Mouse (Mus musculus) fibroblast of lung, adult 2 months (primary cell): ENCODE measurements around the gene Nr1i2.
A peak's percentile ranks its signal among the peaks of the same experiment; 100 is the strongest.
"Not testable (repeated sequence)": the region's sequence is repeated elsewhere in the genome, so short reads cannot be mapped to it uniquely, and the experiment has no call there.

ENCODE experiments used
- DNase-seq: peaks from one replicate; pipeline ENCODE4 v3.0.0-alpha.2; 2011; ENCODE audit warnings: low read depth

Gene Nr1i2

DNA sequence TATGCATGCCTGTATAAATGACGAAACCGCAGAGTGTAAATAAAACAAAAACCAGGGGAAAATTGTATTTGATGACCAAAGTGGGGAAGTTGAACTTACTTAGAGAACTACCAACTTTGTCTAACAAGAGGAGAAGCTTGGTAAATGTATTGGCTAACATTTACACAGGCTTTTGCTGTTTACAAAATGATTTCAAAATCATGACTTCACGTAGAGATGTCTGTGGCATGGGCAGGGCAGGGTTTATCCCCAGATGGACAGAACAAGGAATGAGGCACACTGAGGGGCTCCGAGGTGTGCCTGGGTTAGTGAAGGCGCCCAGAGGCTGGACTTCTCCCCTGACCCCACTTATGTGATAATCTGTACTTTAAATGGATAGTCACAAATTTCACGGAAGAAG lies 7.3 kb downstream of the Nr1i2 start:
- no peak for DNase-seq

DNA sequence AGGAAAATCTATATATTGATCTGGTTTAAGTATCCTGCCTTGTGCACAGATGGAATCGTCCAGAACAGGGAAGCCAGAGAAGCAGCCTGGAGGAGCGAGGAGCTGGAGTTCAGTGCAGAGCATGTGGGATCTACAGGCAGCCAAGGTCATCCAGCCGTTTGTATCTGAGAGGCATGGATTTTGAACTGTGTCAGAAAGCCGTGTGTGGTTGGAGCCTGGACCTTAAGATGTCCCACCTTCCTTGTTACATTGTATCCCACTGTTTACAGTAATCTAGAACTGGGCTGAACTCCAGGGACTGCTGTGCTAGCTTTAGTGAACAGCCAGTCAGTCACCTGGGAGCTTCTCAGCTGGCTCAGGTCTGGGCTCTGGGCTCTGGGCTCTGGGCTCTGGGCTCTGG lies 8.1 kb downstream of the Nr1i2 start:
- no peak for DNase-seq

DNA sequence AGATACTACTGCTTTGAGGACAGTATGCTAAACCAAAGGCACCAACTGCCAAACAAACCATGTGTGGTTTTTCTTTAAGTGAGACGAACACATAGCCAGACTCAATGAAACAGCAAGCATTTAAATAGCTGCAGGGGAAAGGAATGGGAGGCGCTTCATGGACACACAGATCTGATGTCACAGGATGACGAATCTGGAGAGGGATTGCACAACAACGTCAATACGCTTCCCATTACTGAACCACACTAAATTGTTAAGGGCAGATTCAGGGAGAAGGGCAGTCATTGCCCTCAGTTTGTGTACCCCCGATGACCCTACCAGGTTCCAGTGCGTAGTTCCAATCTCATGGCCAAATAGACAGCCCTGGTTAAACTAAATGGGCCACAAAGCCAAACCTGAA lies 8.8 kb downstream of the Nr1i2 start:
- no peak for DNase-seq

DNA sequence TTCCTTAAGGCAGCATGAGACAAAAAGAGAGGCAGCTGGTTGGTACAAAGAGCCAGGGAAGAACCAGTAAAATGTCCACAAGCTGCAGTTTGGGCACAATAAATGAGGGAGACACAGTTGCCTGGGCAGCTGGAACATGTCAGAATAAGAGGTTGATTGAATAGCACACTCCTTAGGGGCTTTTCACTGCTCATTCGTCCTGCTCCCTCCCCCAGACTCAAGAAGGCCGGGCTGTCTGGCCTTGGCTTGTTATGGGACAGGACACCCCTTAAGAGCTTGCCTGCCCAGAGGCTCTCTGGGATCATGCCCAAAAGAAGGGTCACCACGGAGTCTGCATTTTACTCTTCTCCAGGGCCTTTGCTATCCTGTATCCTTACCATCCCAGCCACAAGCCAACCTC lies 11.3 kb downstream of the Nr1i2 start:
- no peak for DNase-seq

DNA sequence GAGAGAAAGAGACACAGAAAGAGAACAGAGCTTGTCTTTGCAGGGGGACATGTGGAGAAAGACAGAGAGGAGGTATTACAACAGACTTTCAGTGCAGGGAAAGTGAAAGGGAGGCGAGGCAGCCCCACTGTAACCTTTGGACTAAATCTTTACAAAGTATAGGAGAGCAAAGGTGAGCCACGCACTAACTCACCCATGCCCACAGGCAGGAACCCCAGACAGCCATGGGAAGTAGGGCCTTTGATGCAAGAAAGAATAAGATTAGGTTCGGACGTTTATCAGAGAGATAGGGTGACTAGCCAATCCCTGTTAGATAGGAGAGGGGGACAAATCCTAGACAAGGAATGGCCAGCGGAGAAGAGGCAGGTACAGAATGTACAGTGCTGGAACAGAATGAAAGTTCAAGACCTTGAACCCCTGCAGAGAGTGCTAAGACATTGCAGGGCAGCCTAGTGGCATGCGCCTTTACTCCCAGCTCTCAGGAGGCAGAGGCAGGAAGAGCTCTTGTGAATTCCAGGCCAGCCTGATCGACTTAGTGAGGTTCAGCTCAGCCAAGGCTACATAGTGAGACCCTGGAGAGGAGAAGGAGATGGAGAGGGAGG lies 12.0 kb downstream of the Nr1i2 start:
- no peak for DNase-seq

DNA sequence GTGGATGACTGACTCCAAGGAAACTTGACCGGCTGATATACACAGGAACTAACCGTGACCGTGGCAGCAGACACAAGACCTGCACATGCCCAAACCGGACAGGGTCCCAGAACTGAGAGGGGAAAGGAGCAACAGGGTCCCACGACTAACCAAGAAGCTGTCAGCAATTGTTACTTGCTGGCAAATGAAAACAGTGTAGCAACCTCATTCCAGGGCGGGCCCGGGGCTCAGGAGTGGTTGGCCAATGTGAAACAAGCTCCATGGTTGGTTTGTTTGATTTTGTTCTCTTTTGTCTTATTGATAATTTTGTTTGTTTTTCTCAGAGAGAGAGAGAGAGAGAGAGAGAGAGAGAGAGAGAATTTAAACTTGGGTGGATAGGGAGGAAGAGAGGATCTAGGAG lies 13.7 kb downstream of the Nr1i2 start:
- no peak for DNase-seq

DNA sequence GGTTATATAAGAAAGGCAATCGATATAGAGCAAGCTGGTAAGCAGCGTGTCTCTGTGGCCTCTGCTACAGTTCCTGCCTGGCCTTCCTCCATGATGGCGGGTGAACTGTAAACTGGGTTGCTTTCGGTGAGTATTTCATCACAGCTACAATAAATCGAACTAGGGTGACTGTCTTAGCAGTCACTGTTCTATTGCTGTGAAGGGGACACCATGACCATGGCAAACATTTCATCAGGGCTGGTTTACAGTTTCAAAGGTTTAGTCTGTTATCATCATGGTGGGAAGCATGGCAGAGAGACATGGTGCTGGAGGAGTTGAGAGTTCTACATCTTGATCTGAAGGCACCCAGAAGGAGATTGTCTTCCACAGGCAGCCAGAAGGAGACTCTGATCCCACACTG lies 14.8 kb downstream of the Nr1i2 start:
- DNase-seq, result no peak

DNA sequence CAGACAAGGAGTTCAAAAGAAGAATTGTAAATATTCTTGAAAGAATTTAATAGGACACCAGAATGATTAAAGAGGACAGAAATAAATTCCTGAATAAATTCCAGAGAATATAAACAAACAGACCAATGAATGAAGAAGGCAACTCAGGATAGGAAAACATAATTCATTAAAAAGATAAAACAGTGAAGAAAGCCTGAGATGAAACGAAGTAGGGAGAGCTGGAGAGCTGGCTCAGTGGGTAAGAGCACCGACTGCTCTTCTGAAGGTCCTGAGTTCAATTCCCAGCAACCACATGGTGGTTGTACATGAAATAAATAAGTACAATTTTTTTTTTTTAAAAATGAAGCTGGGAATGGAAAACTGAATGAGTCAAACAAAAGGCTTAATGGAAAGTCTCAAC lies 19.9 kb downstream of the Nr1i2 start:
- DNase-seq, result no peak

DNA sequence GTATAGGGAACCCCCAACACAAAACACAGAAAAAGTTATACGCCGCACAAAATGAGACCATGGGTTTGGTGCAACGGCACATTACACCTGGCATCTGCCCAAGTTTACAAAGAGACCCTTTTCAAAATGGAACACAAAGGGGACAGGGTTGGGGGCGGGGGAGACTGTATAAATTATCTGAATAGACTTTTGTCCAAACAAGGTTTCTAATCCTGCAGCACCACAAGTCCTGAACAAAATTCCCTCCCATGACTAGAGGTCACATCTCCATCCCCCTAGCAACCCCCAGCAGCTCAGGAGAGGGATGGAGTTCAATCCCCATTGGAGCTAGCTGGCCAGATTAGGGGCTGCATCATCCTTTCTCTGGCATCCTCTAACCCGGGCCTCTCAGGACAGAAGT lies 22.1 kb downstream of the Nr1i2 start:
- DNase-seq, result no peak

DNA sequence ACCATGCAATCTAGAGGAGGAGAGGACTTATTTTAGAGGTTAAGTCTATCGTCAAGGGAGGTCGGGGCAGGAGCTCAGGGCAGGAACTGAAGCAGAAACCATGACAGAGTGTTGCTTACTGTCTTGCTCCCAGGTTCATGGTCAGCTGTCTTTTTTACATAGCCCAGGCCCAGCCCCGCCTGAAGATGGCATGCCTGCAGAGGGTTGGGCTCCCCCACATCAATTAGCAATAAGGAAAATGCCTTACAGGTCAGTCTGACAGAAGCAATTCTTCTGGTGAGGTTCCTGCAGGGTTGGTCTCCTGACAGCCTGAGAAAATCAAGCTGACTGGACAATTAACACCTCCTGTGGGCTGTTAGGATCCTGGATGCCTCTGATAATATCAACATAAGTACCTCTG lies 23.0 kb downstream of the Nr1i2 start:
- DNase-seq, result no peak

DNA sequence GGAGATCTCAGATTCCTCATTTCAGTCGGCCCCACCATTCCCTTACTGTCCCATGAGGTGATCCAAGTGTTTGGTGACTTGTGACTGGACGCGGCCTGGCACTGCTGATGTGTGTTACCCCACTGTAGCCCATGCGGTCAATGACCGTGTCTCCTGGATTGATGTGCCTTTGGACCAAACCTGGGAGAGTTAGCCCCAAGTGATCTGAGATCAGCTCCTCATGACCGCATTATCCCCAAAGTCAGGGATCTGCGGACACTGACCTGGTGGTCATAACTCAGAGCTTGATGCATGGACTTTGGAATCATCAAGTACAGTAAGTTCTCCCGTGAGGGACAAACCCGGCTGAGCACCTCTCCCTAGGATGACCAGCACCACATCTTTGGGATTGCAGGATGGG lies 38.7 kb downstream of the Nr1i2 start:
- no peak for DNase-seq

DNA sequence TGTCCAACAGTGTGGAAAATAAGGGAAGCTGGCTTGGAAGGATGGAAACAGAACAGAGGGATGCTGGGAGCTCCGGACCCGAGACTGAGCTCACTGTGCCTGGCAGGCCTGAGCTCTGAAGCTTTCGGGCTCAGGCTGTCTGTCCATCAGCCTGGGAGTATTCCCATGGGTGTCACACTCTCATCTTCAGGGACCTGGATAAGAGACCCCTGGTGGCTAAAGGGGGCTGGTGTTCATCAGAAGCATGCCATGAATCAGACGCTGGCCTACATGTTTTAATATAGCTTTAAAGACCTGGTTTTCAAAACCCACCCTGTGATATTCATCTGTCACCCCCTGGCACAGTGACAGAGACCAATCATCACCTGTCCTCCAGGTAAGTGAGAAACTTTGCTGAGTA lies 39.5 kb downstream of the Nr1i2 start:
- DNase-seq, result no peak

DNA sequence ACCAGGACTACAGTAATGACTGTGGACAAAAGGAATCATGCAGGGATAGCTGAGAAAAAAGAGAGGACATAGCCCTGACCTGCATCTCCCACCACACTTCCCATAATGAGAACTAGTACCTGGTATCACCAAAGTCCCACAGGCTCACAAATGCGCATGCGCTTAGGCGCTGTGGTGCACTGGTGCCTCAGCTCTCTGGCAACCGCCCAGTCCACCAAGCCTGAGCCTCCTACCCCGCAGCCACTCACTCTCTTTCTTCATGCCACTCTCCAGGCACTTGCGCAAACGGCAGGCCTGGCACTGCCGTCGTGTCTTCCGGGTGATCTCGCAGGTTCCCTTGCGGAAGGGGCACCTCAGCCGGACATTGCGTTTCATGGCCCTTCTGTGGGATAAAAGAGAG lies 40.6 kb downstream of the Nr1i2 start:
- DNase-seq, result no peak

DNA sequence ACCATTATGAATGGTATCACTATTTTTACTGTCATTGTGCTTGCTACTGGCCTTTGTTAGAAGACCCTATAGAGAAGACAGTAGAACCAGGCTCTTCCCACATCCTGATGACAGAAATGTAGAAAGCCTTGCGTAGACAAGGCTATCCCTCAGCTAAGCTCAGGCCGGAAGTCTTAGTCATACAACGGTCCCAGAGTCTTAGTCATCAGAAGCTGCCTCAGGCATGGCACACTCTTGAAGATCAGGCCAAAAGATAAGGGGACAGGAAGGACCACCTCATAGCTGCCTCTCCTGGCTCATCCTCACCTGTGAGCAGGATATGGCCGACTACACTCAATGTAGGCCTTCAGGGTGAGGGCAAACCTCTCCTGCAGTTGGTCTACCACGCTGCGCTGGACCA lies 44.2 kb downstream of the Nr1i2 start:
- no peak for DNase-seq

DNA sequence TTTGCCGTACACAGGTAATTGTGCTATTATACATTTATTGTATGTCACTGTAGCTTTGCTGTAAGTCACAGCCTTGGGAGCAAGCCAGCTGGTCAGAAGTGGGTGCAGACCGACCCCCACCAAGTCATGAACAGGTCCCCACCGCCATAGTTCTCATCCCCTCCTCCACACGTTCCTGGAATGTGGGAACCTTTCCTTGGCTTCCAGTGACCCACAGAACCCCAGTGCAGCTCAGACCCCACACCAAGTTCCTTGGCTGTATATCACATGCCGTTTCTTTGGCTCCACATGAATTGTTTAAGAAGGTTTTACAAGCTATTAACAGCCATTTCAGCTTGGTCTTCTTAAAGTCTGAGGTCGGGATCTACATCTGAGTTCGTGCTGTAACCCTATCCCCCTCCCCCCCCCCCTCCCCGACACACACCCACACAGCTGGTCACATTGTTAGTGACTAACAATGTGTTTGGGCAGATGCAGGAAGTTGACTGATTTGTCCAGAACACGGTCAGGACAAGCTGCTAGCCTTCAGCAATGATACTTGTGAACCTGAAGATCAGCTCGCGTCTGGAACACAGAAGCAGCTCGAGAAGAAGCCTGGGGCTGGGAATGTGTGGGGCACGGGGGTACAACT lies 46.2 kb downstream of the Nr1i2 start:
- DNase-seq, result peak; percentile 25

DNA sequence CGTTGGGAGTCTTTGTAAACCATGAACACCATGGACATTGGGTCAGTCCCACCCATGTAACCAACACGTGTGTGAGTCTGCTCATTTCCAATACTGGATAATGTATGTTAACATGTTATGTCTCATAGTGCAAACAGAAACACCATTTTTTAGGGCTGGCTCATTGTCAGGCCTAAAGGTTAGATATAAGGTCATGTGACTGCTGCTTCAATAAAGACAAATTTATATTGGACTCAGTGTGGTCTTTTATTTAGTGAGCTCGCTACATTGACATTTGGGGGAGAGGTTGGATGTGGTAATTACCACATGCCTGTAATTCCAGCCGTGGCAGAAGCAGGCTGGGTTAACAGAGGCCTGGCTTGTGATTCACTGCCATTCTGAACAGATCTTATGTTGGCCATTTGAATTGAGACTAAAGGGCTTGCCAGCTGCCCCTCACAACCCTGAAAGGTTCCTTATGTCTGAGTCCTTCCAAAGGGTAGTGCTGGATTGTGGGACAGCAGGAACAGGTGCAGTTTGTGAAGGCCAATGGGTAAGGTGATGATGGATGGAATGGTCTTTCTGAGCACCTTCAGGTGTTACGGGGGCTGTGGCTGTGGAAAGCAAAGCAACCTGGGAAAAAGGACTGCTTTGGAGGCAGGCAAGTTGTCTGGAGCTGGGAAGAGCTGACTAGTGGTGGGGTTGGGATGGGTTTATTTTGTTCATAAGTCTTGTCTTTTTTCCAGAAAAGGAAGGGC lies 48.6 kb downstream of the Nr1i2 start:
- peak; percentile 20 for DNase-seq

DNA sequence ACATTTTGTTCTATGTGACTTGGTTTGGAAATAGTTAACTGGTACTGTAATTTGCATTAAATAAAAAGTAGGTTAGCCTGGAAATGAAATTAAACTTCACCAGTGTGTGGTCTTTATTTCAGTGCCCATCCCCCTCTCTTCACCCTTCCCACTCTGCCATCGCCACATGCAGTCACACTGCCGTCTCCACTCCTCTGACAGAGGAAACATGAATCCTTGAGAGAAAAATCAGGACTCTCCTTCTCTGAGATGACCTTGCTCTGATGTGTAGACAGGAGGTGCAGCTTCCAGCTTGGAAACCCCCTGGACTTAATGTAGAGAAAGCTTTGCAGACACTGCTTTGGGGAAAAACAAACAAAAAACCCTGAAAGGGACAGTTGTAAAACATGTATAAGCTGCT lies 49.2 kb downstream of the Nr1i2 start:
- no peak for DNase-seq

DNA sequence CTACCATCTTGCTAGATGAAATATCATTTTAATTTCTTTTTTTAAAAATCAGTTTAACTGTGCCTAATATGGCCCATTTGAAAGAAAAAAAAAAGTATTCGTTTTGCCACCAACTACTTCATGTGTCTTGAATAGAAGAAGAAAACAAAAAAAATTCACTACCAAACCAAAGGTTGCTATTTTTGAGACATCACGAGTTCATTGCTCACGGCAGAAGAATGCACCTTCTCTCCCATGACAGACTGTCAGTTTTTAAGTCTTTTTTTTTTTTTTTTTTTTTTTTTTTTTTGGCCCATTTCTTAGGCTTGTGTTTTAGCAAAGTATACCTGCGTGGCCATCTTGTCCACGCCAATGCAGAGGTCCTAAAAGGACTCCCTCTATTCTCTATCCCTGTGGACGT lies 50.5 kb downstream of the Nr1i2 start:
- DNase-seq, result peak; percentile 18

DNA sequence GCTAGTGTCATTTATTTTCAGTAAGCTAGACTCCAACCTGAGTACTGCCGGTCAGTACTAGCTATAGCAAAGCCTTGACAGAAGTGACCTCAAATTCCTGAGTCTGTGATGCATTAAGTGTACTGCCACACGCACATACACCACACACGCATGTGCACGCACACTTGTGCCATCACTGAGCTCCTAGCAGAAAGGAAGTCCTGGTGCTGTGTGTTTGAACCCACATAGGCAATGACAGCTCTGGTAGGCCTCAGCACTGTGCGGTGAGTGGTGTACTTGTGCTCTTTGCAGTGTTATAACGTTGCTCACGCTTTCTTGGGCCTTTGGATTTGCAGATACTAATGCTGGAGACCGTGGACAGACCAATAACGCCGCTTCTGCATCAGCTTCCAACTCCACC lies 54.5 kb downstream of the Nr1i2 start:
- DNase-seq, result no peak

DNA sequence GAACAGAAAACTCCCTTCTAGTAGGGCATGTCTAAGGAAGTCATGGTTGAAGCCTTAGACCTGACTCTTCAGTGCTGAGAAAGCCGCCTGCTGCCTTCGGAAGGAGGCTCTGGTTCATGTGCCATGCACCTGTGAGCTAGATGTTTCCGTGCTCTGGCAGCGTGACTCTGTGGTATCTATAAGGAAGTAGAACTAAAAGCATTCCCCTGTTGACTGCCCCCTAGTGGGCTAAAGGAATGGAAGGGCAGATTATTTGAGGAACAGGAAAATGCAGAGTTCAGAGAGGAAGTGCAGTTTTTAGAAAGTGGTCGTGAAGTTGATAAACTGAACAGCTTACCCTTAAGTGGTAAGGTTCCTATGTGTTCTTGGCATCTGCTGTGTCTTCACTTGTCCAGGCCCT lies 54.9 kb downstream of the Nr1i2 start:
- no peak for DNase-seq

DNA sequence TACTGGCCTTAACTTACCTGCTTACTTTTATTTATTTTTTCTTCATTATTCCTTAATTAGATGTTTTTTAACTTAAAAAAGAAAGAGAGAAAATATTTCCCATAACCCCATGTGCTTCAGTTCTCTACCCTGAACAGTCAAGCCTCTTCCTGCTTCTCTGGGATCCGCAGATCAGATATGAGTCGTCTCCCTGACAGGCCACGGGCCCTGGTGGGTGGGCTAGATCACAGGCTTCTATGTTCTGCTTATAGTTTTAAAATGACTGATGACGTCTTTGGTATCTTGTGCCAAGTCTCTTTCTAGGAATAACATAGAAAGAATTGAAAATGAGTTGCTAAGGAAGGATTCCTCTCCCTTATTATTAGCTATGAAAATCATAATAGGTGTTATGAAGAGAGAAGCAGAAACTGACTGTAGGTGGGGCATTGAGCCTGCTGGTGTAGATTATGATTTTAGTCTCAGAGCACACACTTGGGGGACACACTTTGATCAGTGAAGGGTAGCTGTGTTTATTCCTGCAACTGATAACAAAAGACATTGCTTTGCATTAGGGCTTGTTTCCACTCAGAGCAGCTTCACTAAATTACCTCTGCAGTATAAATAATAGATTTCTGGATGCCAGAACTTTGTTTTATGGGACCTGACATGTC lies 57.6 kb downstream of the Nr1i2 start:
- no peak for DNase-seq

DNA sequence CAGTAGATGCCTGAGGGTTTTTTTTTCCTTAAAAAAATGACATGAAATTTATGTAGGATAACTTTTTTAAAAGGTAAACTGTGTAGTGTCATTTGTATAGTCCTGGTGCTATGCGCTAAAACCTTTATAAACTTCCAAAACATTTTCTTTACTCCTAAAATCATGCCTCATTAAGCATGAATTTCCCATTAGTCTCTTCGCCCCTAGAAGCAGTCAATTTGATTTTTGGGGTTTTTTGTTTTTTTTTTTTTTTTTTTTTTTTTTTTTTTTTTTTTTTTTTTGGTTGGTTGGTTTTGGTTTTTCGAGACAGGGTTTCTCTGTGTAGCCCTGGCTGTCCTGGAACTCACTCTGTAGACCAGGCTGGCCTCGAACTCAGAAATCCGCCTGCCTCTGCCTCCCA lies 72.1 kb downstream of the Nr1i2 start:
- not testable (repeated sequence) for DNase-seq

DNA sequence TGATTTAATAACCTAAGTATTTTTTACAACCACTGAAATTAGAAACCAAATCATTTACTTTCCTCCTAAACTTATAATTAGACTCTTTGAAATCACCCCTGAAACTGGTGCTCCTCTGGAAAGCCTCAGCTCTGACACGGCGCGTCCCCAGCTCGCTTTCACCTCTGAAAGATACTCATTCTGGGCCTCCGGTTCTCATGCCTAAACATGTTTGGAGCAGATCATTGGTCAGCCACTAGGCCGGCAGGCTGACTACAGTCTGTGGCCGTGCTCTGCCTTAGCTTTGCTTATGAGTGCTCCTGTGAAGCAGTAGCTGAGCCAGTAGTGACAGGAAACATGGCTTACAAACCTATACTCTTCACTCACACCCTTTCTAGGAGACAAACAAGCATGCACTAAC lies 89.4 kb downstream of the Nr1i2 start:
- no peak for DNase-seq
